Mouse (Mus musculus) lung, postnatal 4 days (tissue): ENCODE results near the gene Opalin.
A peak's percentile ranks its signal among the peaks of the same experiment; 100 is the strongest.

Source experiments
- DNase-seq, 2 experiments: peaks; one replicate each; pipeline ENCODE4 v3.0.0; 2021

Gene Opalin

GRCm38 (mm10) chr19:41071500-41071899, 5.4 kb downstream of the Opalin start:
- DNase-seq: peak; percentile 82 to 88

DNA sequence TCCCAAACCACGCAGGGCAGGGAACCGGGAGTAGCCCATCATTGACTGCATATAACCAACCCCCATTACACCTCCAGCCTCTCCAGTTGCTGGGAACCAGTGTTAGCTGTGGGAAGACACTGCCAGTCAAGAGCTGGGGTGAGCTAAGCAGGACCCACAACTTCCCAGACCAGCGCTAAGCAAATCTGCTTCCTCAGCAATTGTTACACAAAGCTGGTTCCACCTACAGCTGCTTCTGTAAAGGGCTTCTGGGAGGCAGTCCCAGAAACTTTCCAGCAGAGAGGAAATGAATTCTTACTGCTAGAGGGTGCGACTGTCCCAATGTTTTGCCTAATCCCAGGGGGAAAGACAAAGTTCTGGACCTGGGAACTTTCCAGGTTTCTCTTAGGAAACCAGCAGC, 22.2 kb downstream of the Opalin start:
- DNase-seq: no peak

DNA sequence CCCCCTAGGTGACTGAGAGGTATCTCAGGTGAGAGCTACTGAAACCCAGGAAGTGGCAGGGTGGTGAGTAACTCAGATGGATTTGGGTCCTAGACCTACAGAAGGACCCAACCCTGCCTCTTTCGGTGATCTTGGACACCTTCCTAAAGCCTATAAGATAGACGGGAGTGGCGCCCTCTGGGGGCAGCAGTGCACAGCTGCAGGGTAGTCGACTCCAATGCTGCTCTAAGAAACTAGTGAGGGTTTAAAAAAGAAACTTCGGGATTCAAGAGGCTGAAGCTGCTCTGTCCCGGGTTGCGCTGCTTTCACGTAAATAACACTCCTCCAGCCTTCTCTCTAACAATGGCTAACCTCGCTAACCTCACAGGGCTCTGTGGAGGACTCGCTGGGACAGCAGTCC, 23.4 kb downstream of the Opalin start:
- peak; percentile 33 to 42 for DNase-seq

DNA sequence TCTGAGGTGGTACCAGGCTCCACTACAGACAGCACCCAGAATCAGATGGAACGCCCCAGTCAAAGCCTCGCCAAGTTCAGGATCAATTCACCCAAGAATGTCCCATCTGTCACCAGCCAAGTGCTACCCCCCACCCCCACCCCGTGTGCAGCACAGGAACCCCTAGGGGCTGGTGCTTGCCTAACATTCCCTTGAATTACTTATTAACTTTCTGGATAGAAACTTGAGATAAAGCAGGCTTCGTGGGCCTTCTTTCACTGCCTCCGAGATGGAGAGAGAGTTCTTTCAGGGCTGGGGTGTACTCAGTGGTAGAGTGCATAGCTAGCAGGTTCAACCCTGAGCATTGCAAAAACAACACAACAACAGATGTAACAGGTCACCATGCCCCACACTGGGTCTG, 24.7 kb downstream of the Opalin start:
- DNase-seq: no peak

GRCm38 (mm10) chr19:41051714-41052113, 25.2 kb downstream of the Opalin start:
- DNase-seq: no peak

GRCm38 (mm10) chr19:41048187-41048559, 28.7 kb downstream of the Opalin start:
- no peak for DNase-seq

DNA sequence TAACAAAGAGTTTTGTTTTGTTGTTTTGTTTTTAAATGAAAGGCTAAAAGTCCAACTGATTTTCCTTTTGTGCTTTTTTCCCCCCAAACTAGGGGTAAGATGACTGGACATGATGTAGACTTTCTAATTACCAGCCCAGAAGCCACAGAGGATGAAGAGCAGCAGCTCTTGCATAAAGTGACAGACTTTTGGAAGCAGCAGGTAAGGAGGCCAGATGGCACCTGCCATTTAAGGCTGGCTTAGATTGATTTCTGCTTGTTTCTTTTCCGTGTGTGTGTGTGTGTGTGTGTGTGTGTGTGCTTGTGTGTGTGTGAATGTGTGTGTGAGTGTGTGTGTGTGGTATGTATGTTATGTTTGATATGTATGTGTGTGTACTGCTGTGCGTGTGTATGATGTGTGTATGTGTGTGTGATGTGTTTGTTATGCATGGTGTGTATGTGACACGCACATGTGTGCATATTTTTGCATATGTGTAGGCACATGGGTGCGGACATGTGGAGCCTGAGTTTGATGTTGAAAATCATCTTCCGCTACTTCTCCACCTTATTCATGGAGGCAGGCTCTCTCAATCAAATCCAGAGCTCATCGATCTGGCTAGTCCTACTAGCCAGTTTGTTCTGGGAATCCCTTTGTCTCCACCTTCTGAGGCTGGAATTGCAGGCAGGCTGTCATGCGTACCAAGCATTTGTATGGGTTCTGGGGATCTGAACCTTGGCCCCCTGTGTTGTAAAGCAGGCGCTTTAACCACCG, 29.3 kb downstream of the Opalin start:
- DNase-seq: no peak

- no peak for DNase-seq
These were observed 31.7 kb downstream of the Opalin start for GRCm38 (mm10) chr19:41045091-41045770.

GRCm38 (mm10) chr19:41039110-41039509, 37.8 kb downstream of the Opalin start:
- DNase-seq: no peak

GRCm38 (mm10) chr19:41035809-41036551, 40.9 kb downstream of the Opalin start:
- no peak for DNase-seq

GRCm38 (mm10) chr19:41031869-41032268, 45.0 kb downstream of the Opalin start:
- no peak for DNase-seq

- peak; percentile 24 to 37 for DNase-seq
These were observed 45.9 kb downstream of the Opalin start for GRCm38 (mm10) chr19:41031009-41031408.

- no peak for DNase-seq
These were observed 46.8 kb downstream of the Opalin start for GRCm38 (mm10) chr19:41030161-41030560.

DNA sequence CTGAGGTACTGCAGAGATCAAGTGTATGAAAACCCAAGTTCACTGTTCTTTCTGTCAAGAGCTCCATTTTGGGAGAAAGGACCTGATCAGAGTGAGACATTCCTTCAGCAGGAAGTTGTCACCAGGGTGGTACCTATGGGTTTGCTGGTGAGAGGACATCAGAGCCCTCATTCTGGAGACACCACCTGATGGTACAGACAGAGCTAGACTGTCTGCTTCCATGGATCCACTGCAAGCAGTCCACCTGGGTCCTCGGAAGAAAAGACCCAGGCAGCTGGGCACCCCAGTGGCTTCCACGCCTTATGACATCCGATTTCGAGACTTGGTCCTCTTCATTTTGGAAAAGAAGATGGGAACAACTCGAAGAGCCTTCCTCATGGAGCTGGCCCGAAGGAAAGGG, 47.7 kb downstream of the Opalin start, which contains the start of gene Dntt:
Gene Dntt (plus strand): TSS at position 57 of the 400 bp plus-strand sequence.
- no peak for DNase-seq

DNA sequence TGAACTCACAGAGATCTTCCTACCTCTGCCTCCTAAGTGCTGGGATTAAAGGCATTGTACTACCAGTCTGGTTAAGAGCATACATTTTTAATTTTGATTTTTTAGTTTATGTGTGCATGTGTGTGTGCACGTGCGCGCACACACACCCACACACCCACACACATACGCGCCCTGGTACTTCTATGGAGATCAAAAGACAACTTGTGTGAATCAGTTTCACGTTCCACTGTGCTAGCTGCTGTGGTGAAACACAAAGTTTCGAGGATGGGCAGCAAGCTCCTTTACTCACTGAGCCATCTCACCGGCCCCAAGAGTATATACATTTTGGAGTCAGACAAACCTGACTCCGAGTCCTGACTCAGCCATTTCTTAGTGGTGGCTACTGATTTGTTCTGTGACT, 49.3 kb downstream of the Opalin start:
- DNase-seq: no peak

GRCm38 (mm10) chr19:41027024-41027423, 49.9 kb downstream of the Opalin start:
- DNase-seq: no peak

GRCm38 (mm10) chr19:41026551-41026950, 50.4 kb downstream of the Opalin start:
- no peak for DNase-seq

GRCm38 (mm10) chr19:41022244-41022643, 54.7 kb downstream of the Opalin start:
- no peak for DNase-seq

DNA sequence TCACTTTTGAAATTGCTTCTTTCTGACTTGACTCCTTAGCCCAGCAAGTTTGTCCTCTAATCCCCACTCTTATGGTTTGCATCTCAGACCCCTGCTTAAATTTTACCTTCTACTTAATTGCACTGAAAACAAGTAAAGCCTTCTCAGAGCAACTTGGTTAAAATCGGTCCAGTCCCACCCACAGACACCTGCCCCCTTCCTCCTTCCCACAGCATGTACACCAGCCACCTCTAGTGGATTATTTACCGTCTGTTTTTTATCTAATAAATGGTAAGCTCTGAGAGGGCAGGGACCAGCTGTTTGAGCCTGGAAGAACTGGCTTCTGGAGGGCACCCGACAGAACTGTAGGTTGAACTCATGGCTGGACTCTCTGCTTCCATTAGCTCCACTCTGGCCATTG, 56.4 kb downstream of the Opalin start:
- no peak for DNase-seq

GRCm38 (mm10) chr19:41019164-41019675, 57.7 kb downstream of the Opalin start:
- DNase-seq: no peak

GRCm38 (mm10) chr19:41015951-41016716, 60.8 kb downstream of the Opalin start:
- DNase-seq: peak in 1 of 2 experiments; percentile 71

DNA sequence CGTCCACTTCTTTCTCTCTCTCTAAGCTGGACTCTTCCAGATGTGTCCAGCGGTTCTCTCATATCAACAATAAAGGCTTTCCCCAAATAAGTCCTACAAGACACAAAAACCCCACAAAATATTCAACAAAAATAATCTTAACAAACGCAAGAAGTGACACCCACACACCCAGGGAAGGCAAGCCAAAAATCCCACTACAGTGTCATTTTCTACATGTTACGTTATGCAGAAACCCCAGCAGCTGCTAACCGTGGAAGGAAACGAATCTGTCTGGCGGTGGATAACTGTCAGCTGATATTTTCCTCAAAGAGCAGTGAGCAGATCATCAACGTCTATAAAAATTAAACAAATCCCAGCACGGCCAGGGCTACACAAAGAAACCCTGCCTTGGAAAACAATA, 62.9 kb downstream of the Opalin start:
- DNase-seq: no peak

DNA sequence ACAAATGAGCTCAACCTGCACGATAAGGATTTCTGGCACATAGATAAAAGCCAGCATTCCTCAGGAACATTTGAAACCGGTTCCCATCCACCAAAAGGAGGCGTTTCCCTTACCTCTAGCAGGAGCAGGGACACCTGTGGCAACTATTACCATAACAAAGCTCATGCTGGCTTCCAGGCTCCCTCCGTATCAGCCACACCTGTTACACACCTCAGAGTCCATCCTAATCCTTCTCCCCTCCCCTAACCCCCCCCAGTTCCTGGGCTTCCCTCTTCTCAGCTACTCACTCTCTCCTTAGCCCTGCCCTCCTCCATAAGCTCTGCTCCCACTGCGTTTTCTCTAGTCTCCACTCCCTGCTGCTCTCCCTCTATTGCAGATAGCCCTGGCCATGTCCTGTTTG, 63.3 kb downstream of the Opalin start:
- no peak for DNase-seq
